Mouse (Mus musculus) CH12.LX (cell line): Measurements from ENCODE around the gene Olfr394.

Source experiments
- CTCF ChIP-seq, 2 experiments: IDR thresholded peaks in 1 of 2; conservative IDR thresholded peaks in 1 of 2; 2 replicates each; pipeline ENCODE4 v1.5.1; 2011 to 2012; ENCODE audit warnings: low read depth in 2 of 2, low read length in 2 of 2, improper control_type of control experiment in 1 of 2, inconsistent platforms in 1 of 2, mild to moderate bottlenecking in 1 of 2, moderate library complexity in 1 of 2
- EP300 ChIP-seq: IDR thresholded peaks from 2 replicates; pipeline ENCODE4 v1.6.1; 2011; ENCODE audit warnings: low read length, improper control_type of control experiment
- MXI1 ChIP-seq: IDR thresholded peaks from 2 replicates; pipeline ENCODE4 v1.6.1; 2011; ENCODE audit warnings: mild to moderate bottlenecking, low read depth, low read length, improper control_type of control experiment
- MYC ChIP-seq: IDR thresholded peaks from 2 replicates; pipeline ENCODE4 v1.6.1; 2011; ENCODE audit warnings: low read depth, mild to moderate bottlenecking, improper control_type of control experiment, low read length
- POLR2A ChIP-seq: IDR thresholded peaks from 2 replicates; pipeline ENCODE4 v1.6.1; 2011; ENCODE audit warnings: low read depth, mild to moderate bottlenecking, improper control_type of control experiment, low read length

- TF ChIP-seq MXI1 (no peak), CTCF (conservative IDR thresholded peaks at IDR 0.05 in 1 of 2, IDR thresholded peaks at IDR 0.05 in 1 of 2; ENCODE audit: low read depth in 2 of 2, low read length in 2 of 2) (no peak), EP300 (no peak), MYC (no peak), POLR2A (no peak)
These were observed 39.2 kb downstream of the Olfr394 start, which contains the start of gene Olfr393 for GRCm38 (mm10) chr11:73851354-73851753.
